Mouse (Mus musculus) natural killer cell, adult 2 months (primary cell): ENCODE measurements at regions not wholly inside any gene's neighbourhood (a gene's known extent, or its start where the extent isn't known, plus 50 kb on each side); places are given as distances from the start of the nearest gene placed in this dataset.

ENCODE experiments used
- DNase-seq, 2 experiments: peaks; one replicate each; pipeline ENCODE4 v3.0.0; 2022; ENCODE audit warnings: low spot score in 2 of 2

GRCm38 (mm10) chr1:144317560-144317959 is 68.5 kb upstream of the Rgs1 start:
- DNase-seq: no peak

DNA sequence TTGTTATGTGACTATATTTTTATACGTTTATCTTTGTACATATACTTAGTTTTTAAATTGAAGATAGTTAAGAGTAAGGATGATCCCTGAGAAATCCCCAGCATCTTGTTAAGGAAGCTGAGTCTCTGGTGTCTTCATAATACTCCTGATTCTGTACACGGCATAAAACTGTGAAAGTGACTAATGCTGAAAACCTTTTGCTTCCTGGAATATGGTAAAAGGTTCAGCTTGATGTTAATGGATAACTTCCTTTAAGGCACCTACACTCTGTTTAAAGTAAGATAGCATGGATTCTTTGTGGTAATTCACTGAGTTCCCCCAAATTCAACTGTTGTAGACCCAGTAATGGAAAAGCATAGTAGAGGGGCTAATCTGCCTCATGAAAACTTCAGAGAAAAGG is 67.2 kb upstream of the Rgs1 start:
- no peak for DNase-seq

DNA sequence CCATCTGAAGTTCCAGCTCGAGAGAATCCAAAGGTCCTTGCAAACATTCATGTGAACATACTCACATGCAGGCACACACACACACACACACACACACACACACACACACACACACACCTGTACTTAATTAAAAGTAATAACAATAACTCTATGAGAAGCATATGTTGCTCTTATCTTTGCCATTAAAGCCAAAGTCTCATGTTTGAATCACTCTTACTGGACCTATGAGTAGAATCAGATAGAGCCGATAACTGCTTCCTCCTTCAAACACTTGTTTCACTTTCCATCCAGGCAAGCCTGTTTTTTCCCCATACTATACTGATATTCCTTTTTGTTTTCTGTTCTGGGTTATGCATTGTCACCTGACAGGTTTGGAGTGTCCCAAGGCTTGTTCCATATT is 65.3 kb upstream of the Rgs1 start:
- no peak for DNase-seq

- no peak for DNase-seq
These were observed 64.3 kb upstream of the Rgs1 start for GRCm38 (mm10) chr1:144313318-144313717.

DNA sequence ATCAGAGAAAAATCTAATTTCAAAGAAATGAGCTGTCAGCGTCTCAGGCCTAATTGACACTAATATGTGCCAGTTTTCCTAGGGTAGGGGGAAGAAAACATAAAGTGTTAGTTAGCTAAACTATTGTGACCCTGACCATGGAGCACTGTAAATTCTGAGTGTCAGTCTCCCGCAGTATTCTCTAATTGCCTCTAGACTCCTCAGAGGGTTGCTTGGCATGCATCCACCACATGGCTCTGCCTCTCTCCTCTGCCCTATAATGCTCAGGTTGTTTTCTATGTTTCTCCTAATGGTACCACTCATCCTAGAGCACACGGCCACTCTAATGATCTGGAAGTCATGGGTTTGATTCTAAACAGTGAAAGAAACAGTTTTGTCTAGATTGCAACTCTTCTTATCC is 60.9 kb upstream of the Rgs1 start:
- DNase-seq: no peak

- peak; percentile 48 to 59 for DNase-seq
These were observed 59.3 kb upstream of the Rgs1 start for GRCm38 (mm10) chr1:144308313-144308712.

DNA sequence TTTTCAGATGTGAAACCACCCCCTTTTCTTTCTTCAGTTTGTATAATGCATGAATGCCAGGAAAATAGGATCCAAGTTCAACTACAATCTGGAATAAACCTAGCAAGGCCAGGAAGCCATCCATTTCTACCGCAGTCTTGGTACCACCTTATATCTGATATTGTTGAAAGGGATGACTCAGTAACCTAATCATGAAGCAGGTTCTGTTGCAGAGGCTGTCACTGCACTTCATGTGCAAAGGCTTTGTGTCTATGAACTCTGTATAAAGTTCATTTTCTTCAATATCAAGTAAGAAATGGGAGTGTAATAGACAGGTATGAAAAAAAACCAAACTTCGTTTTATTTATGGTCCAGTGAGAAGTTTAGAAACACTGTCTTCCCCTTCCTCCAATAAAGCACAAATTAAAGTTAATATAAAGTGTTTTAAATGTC is 58.8 kb upstream of the Rgs1 start:
- DNase-seq: no peak

DNA sequence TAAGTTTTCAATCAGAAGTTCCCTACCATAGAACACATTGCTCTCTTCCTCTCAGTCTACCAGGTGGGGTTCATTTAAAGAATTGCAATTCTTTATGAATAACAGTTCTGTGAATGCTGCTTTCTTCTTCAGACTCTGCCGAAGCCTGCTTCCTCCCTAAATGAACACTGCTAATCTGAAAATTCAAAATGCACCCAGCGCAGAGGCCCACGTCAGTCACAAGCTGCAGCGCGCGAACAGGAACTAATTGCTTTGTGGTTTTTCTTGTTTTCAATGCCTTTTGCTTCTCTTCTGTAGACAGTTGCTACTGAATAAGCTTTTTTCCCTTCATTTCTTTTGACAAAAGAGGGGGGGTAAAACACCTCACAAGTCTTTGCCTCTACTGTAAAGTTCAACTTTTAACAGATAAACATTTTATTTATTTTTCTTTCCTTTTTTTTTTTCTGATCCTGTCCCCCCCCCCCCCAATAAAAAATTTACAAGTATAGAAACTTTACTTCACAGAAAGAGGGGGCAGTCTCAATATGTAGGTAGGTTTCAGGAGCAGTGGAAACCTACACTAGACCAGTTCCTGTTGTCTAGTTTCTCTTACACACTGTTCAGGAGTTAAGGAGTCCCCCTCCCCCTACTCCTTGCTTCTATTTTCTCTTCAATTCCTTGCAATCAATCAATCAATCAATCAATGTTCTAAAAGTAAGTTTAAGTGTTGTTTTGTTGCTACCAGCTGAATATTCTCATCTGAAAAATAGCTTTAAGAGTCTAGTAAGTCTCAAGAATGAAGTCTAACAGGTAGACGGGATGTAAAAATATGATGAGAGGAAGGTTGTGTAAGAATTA is 58.2 kb upstream of the Rgs1 start:
- peak; percentile 62 for DNase-seq

- no peak for DNase-seq
These were observed 57.2 kb upstream of the Rgs1 start for GRCm38 (mm10) chr1:144306284-144306683.

DNA sequence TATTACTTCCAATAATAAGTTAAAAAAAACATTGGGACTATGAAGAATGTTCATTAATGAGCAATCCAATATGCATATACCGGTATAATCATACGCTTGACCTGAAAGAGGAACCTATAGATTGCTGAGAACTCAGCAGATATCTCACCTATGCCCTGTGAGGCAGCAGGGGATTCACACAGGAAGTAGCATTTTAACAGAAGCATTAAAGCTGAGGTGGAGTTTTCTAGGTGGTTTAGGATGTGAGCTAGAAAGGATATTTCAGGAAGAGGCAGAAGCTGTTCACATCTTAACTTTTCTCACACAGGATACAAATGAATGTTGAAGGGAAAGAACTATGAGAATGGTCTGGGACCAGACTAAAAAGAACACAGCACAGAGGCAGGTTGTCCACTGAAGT is 51.6 kb upstream of the Rgs1 start:
- DNase-seq: peak in 1 of 2 experiments; percentile 27
